Mouse (Mus musculus): ENCODE results near the gene Gm49673. TPM values are rescaled to one million over a fixed set of nuclear protein-coding genes. Genes with fewer than 3 reads are reported as not detected.
"Not testable (repeated sequence)": the region's sequence is repeated elsewhere in the genome, so short reads cannot be mapped to it uniquely, and the experiment has no call there.

The Gm49673 gene
- polyA plus RNA-seq, 1 experiment from 2014 or later = 0.18 TPM

GRCm38 (mm10) chr17:8100405-8101296, 46.9 kb downstream of the Gm49673 start:
- CTCF ChIA-PET; POLR2A ChIA-PET; H3K27me3 ChIP-seq; DNase-seq (ENCODE audit: low read depth, low spot score); in situ Hi-C loops (cut with MboI; ENCODE audit: low pct_unique_long_range_greater_than_20kb); ATAC-seq: not testable (repeated sequence)

GRCm38 (mm10) chr17:8096199-8096598, 51.4 kb downstream of the Gm49673 start:
- ATAC-seq; POLR2A ChIA-PET; H3K27me3 ChIP-seq; DNase-seq (ENCODE audit: low read depth, low spot score); CTCF ChIA-PET; in situ Hi-C loops (cut with MboI; ENCODE audit: low pct_unique_long_range_greater_than_20kb): not testable (repeated sequence)

- POLR2A ChIA-PET; in situ Hi-C loops (cut with MboI; ENCODE audit: low pct_unique_long_range_greater_than_20kb): not testable (repeated sequence)
- ATAC-seq = peak; percentile 44
Observed at GRCm38 (mm10) chr17:8095653-8096052, 51.9 kb downstream of the Gm49673 start.

GRCm38 (mm10) chr17:8092537-8093526, 54.8 kb downstream of the Gm49673 start:
- ATAC-seq; in situ Hi-C loops (cut with MboI; ENCODE audit: low pct_unique_long_range_greater_than_20kb); DNase-seq (ENCODE audit: low read depth, low spot score); CTCF ChIA-PET; H3K27me3 ChIP-seq; POLR2A ChIA-PET: not testable (repeated sequence)

More at GRCm38 (mm10) chr17:8095653-8096052, 51.9 kb downstream of the Gm49673 start:
- peak; percentile 4 for DNase-seq (ENCODE audit: low read depth, low spot score)
- H3K27me3 ChIP-seq, CTCF ChIA-PET: not testable (repeated sequence)

- H3K27me3 ChIP-seq; in situ Hi-C loops (cut with MboI; ENCODE audit: low pct_unique_long_range_greater_than_20kb); CTCF ChIA-PET; POLR2A ChIA-PET; ATAC-seq; DNase-seq (ENCODE audit: low read depth, low spot score): not testable (repeated sequence)
Observed at GRCm38 (mm10) chr17:8091320-8091719, 56.3 kb downstream of the Gm49673 start.

- ATAC-seq; DNase-seq (ENCODE audit: low read depth, low spot score); POLR2A ChIA-PET; in situ Hi-C loops (cut with MboI; ENCODE audit: low pct_unique_long_range_greater_than_20kb); H3K27me3 ChIP-seq; CTCF ChIA-PET: not testable (repeated sequence)
Observed at GRCm38 (mm10) chr17:8069847-8070246, 77.7 kb downstream of the Gm49673 start.

- CTCF ChIA-PET; in situ Hi-C loops (cut with MboI; ENCODE audit: low pct_unique_long_range_greater_than_20kb); POLR2A ChIA-PET; H3K27me3 ChIP-seq; ATAC-seq; DNase-seq (ENCODE audit: low read depth, low spot score): not testable (repeated sequence)
Observed at GRCm38 (mm10) chr17:8056637-8057138, 90.9 kb downstream of the Gm49673 start.

GRCm38 (mm10) chr17:8055919-8056589, 91.5 kb downstream of the Gm49673 start:
- POLR2A ChIA-PET; in situ Hi-C loops (cut with MboI; ENCODE audit: low pct_unique_long_range_greater_than_20kb); DNase-seq (ENCODE audit: low read depth, low spot score); ATAC-seq; CTCF ChIA-PET; H3K27me3 ChIP-seq: not testable (repeated sequence)

GRCm38 (mm10) chr17:8051247-8051646, 96.3 kb downstream of the Gm49673 start:
- in situ Hi-C loops (cut with MboI; ENCODE audit: low pct_unique_long_range_greater_than_20kb); ATAC-seq; POLR2A ChIA-PET; DNase-seq (ENCODE audit: low read depth, low spot score); H3K27me3 ChIP-seq: not testable (repeated sequence)
- CTCF ChIA-PET = interaction anchor here (0.7 kb wide), 1 partner anchor 193 kb away, joined by 3 read pairs; no protein-coding TSS in a partner anchor
- peak; percentile 64 for TF ChIP-seq CTCF (IDR thresholded peaks at IDR 0.05)

GRCm38 (mm10) chr17:8050218-8050617, 97.4 kb downstream of the Gm49673 start:
- CTCF ChIA-PET; H3K27me3 ChIP-seq; POLR2A ChIA-PET; ATAC-seq; DNase-seq (ENCODE audit: low read depth, low spot score); in situ Hi-C loops (cut with MboI; ENCODE audit: low pct_unique_long_range_greater_than_20kb): not testable (repeated sequence)

GRCm38 (mm10) chr17:8046178-8046577, 101.4 kb downstream of the Gm49673 start:
- DNase-seq (ENCODE audit: low read depth, low spot score); POLR2A ChIA-PET; in situ Hi-C loops (cut with MboI; ENCODE audit: low pct_unique_long_range_greater_than_20kb); CTCF ChIA-PET; ATAC-seq; H3K27me3 ChIP-seq: not testable (repeated sequence)

GRCm38 (mm10) chr17:8041197-8041596, 106.4 kb downstream of the Gm49673 start:
- in situ Hi-C loops (cut with MboI; ENCODE audit: low pct_unique_long_range_greater_than_20kb); POLR2A ChIA-PET; H3K27me3 ChIP-seq; ATAC-seq; CTCF ChIA-PET; DNase-seq (ENCODE audit: low read depth, low spot score): not testable (repeated sequence)

GRCm38 (mm10) chr17:8039916-8040635, 107.5 kb downstream of the Gm49673 start:
- H3K27me3 ChIP-seq; ATAC-seq; in situ Hi-C loops (cut with MboI; ENCODE audit: low pct_unique_long_range_greater_than_20kb); DNase-seq (ENCODE audit: low read depth, low spot score); CTCF ChIA-PET; POLR2A ChIA-PET: not testable (repeated sequence)

GRCm38 (mm10) chr17:8036976-8037375, 110.6 kb downstream of the Gm49673 start:
- DNase-seq (ENCODE audit: low read depth, low spot score); H3K27me3 ChIP-seq; POLR2A ChIA-PET; CTCF ChIA-PET; ATAC-seq; in situ Hi-C loops (cut with MboI; ENCODE audit: low pct_unique_long_range_greater_than_20kb): not testable (repeated sequence)
